Mouse (Mus musculus) liver, embryonic 14.5 days (tissue): Measurements from ENCODE around the gene Mindy4b-ps. TPM values are rescaled to one million over a fixed set of nuclear protein-coding genes. Genes with fewer than 3 reads are reported as not detected.

Experiments
- ATAC-seq: fragments of 200-750 bp; cut with Nextera tagmentation; 2 replicates; pipeline ENCODE4 v1.8.0; 2017; ENCODE audit warnings: moderate number of reproducible peaks, mild to moderate bottlenecking, moderate library complexity; ENCODE audit not compliant: insufficient read depth
- DNase-seq, 3 experiments: peaks; one replicate each; pipeline ENCODE4 v3.0.0-alpha.2; 2012 to 2013; ENCODE audit warnings: low read depth in 3 of 3, low spot score in 3 of 3
- H3K27ac ChIP-seq: fragments of 300-500 bp; sonication (generic); 2 replicates; pipeline ENCODE4 v1.5.1; 2014; ENCODE audit warnings: moderate library complexity, mild to moderate bottlenecking, control low read depth, inconsistent platforms
- H3K27me3 ChIP-seq: fragments of 300-500 bp; sonication (generic); 2 replicates; pipeline ENCODE4 v1.6.1; 2014; ENCODE audit warnings: mild to moderate bottlenecking, low read length, moderate library complexity; ENCODE audit not compliant: control insufficient read depth, insufficient read depth
- H3K36me3 ChIP-seq: fragments of 300-500 bp; sonication (generic); replicated peaks from 2 replicates; pipeline ENCODE4 v1.6.1; 2014; ENCODE audit warnings: low read depth; ENCODE audit not compliant: control insufficient read depth, insufficient read depth
- H3K4me1 ChIP-seq, 2 experiments: fragments of 200-500 bp in 1 of 2; fragments of 300-500 bp in 1 of 2; sonication (generic) in 1 of 2; replicated peaks; 2 replicates each; pipeline ENCODE4 v1.6.1; 2012 to 2014; ENCODE audit warnings: antibody characterized with exemption in 1 of 2, inconsistent platforms in 1 of 2, low read length in 1 of 2; ENCODE audit not compliant: control insufficient read depth in 2 of 2, insufficient read depth in 2 of 2
- H3K4me2 ChIP-seq: fragments of 300-500 bp; sonication (generic); 2 replicates; pipeline ENCODE4 v1.6.1; 2014; ENCODE audit warnings: low read depth, mild to moderate bottlenecking, control low read depth, moderate library complexity
- H3K4me3 ChIP-seq, 2 experiments: fragments of 200-500 bp in 1 of 2; fragments of 300-500 bp in 1 of 2; sonication (generic) in 1 of 2; 2 replicates each; pipeline ENCODE4 v1.5.1; 2012 to 2014; ENCODE audit warnings: low read depth in 2 of 2, low read length in 2 of 2, mild to moderate bottlenecking in 2 of 2, control low read depth in 1 of 2, inconsistent platforms in 1 of 2, moderate library complexity in 1 of 2; ENCODE audit not compliant: insufficient read depth in 1 of 2
- H3K9ac ChIP-seq: fragments of 300-500 bp; sonication (generic); replicated peaks from 2 replicates; pipeline ENCODE4 v1.6.1; 2014; ENCODE audit warnings: mild to moderate bottlenecking, control low read depth, moderate library complexity
- H3K9me3 ChIP-seq: fragments of 300-500 bp; sonication (generic); 2 replicates; pipeline ENCODE4 v1.6.1; 2016; ENCODE audit warnings: low read length, mixed read lengths; ENCODE audit not compliant: control insufficient read depth
- CTCF ChIP-seq: IDR thresholded peaks from 2 replicates; pipeline ENCODE4 v1.5.1; 2016; ENCODE audit warnings: antibody characterized with exemption, low read depth, control low read depth
- EP300 ChIP-seq: IDR thresholded peaks from 2 replicates; pipeline ENCODE4 v1.6.1; 2016; ENCODE audit warnings: antibody characterized with exemption, low read depth
- WGBS: fragments of 180-500 bp; shearing (Covaris S2); extraction: QIAGEN DNeasy Blood & Tissue Kit; methylation state at CpG from one replicate; pipeline ENCODE4 v1.1.7; 2014; ENCODE audit not compliant: insufficient replicate concordance; 5-methylcytosine and 5-hydroxymethylcytosine counted together
- polyA plus RNA-seq, 2 experiments: library from polyadenylated mRNA; depleted of rRNA in 1 of 2; stranded (reverse) in 1 of 2; unstranded in 1 of 2; fragments of >200 nt; fragmentation: Nextera tagmentation in 1 of 2; extraction: Ambion mirVana in 1 of 2; gene quantifications; 2 replicates each; pipeline versions ENCODE4 v1.2.1 to v1.2.3; 2012 to 2014

The Mindy4b-ps gene
- polyA plus RNA-seq, 2 experiments: not detected

DNA sequence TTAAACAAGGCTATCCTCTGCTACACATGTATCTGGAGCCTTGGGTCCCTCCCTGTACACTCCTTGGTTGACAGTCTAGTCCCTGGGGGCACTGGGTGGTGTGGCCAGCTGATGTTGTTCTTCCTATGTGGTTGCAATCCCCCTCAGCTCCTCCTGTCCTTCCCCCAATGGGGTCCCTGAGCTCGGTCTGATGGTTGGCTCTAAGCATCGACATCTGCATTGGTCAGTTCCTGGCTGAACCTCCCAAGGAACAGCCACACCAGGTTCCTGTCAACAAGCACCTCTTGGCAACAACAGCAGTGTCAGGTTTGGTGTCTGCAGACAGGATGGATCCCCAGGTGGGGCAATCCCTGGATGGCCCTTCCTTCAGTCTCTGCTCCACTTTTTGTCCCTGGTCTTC is 82.6 kb downstream of the Mindy4b-ps start:
- Histone ChIP-seq H3K27ac (no peak overlapping the region), H3K4me3 (no peak overlapping the region), H3K27me3 (no peaks in the 10 kb centered on the region), H3K9me3 (no peaks in the 10 kb centered on the region), H3K36me3 (no peaks in the 10 kb centered on the region), H3K4me2 (no peak overlapping the region), H3K4me1 (no peaks in the 10 kb centered on the region), H3K9ac (no peak overlapping the region)
- TF ChIP-seq EP300 (no peak), CTCF (no peak)
- DNase-seq (no peak), ATAC-seq (no peak)
- 35% methylated on average over 2 of the region's 2 CpGs for WGBS

Other genes with a start within 250 kb of the Mindy4b-ps start
- gene Selenot, start 245.7 kb downstream of the Mindy4b-ps start, polyA plus RNA-seq (2012; rRNA removed): 22.3 and 28.5 TPM in 2 replicates
- 15.2 and 16.0 TPM in 2 replicates for gene Selenot, start 245.7 kb downstream of the Mindy4b-ps start, polyA plus RNA-seq (2014; fragmentation: Nextera tagmentation; extraction: Ambion mirVana)
- gene Erich6, start 185.1 kb downstream of the Mindy4b-ps start, polyA plus RNA-seq (2012; rRNA removed): 0.01 TPM in 1 of 2 replicates, not detected in the other
- gene Erich6, start 185.1 kb downstream of the Mindy4b-ps start, polyA plus RNA-seq (2014; fragmentation: Nextera tagmentation; extraction: Ambion mirVana): not detected in 2 replicates
- 4.4 and 4.7 TPM in 2 replicates for gene Siah2, start 129.9 kb downstream of the Mindy4b-ps start, polyA plus RNA-seq (2012; rRNA removed)
- gene Siah2, start 129.9 kb downstream of the Mindy4b-ps start, polyA plus RNA-seq (2014; fragmentation: Nextera tagmentation; extraction: Ambion mirVana): 2.8 and 3.5 TPM in 2 replicates
- gene Clrn1, start 63.0 kb upstream of the Mindy4b-ps start, polyA plus RNA-seq (2012; rRNA removed): not detected in 2 replicates
- gene Clrn1, start 63.0 kb upstream of the Mindy4b-ps start, polyA plus RNA-seq (2014; fragmentation: Nextera tagmentation; extraction: Ambion mirVana): not detected in 2 replicates
- gene Med12l, start 183.5 kb upstream of the Mindy4b-ps start, polyA plus RNA-seq (2012; rRNA removed): 0.57 TPM in 2 replicates
- gene Med12l, start 183.5 kb upstream of the Mindy4b-ps start, polyA plus RNA-seq (2014; fragmentation: Nextera tagmentation; extraction: Ambion mirVana): 0.51 and 0.63 TPM in 2 replicates